Mouse (Mus musculus) kidney, postnatal 25 days (tissue): ENCODE measurements around the gene Rbfox2.

Experiments used
- DNase-seq, 2 experiments: peaks; one replicate each; pipeline ENCODE4 v3.0.0; 2021; ENCODE audit warnings: mixed read lengths in 2 of 2

The Rbfox2 gene

DNA sequence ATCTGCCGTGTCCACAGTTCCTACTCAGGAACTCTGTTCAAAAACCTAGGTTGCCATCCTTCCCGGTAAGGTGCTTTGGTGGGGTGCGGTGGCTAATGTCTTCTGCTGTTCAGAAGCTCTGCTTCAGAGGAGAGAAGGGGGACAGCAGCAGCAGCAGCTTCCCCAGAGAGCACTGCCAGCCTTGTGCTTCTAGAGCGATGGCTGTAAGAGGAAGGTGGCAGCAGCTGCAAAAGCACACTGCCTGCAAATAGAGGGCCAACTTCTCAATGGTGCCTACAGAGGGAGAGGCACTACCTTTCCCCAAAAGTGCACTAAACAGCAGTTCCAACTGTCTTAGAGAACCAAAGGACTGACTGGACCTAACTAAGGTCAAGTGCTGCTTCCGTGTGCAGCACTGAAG is 168.5 kb downstream of the Rbfox2 start:
- DNase-seq, result no peak

- DNase-seq, result no peak
Observed at GRCm38 (mm10) chr15:77134483-77134882, 172.3 kb downstream of the Rbfox2 start.

GRCm38 (mm10) chr15:77129154-77129553 is 177.7 kb downstream of the Rbfox2 start:
- DNase-seq, result no peak

DNA sequence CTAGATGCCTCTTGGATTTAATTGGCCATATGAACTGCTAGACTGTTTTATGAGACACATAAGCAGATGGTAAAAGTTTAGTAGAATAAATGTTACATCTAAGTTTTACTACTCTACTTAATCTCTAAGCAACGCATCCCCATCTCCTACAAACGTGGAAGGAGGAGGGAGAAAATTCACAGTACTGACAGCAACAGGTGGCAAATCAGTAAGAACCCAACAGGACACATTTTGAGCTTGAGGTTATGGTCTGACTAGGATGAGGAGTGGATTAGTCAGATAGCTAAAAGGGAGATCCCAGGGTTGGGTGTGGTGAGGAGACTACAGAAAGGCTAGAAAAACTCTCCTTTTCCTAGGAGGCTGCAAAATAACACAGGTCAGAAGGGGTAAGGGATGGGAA is 179.1 kb downstream of the Rbfox2 start:
- DNase-seq, result no peak

GRCm38 (mm10) chr15:77126674-77127073 is 180.1 kb downstream of the Rbfox2 start:
- DNase-seq, result no peak

GRCm38 (mm10) chr15:77124372-77125117 is 182.3 kb downstream of the Rbfox2 start:
- no peak for DNase-seq

GRCm38 (mm10) chr15:77122824-77123223 is 184.0 kb downstream of the Rbfox2 start:
- DNase-seq, result no peak

- DNase-seq, result no peak
Observed at GRCm38 (mm10) chr15:77122208-77122607, 184.6 kb downstream of the Rbfox2 start.

DNA sequence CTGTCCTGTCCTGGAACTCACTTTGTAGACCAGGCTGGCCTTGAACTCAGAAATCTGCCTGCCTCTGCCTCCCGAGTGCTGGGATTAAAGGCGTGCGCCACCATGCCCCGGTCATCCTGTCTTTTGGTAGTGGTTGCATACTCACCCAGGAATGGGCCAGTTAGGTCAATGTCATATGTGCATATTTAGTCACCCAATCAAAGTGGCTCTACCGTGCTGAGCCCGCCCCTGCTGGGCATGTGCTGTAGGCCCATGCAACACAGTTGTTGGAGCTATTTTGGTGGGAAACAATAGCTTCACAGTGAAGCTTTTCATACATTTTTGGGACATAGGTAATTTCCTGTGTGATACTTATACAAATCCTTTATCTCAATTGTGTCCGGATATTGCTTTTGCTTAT is 187.1 kb downstream of the Rbfox2 start:
- no peak for DNase-seq

GRCm38 (mm10) chr15:77117209-77117608 is 189.6 kb downstream of the Rbfox2 start:
- DNase-seq, result no peak

DNA sequence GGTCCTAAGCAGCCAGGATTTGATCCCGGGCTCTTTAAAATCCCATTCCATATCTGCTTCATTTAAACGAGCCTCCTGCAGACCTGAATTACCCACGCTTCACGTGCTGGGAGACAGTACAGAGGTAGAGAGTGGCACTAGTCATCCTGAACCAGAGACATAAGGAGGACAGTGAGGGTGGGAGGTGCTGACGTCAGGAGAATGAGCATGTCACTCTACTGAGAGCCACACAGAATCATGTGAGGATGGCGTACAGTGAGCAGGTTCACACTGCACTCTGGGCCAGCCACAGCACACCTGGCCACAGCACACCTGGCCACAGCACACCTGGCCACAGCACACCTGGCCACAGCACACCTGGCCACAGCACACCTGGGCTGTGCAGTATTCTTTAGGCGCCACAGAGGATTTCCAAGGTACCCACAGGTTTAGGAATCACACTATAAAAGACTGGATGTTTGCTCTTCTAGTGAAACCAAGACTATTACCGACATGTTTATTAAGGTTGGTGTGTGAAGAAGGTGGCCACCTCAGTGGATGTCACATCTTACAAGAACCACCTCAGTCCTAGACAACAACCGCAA is 190.6 kb downstream of the Rbfox2 start:
- DNase-seq, result no peak

DNA sequence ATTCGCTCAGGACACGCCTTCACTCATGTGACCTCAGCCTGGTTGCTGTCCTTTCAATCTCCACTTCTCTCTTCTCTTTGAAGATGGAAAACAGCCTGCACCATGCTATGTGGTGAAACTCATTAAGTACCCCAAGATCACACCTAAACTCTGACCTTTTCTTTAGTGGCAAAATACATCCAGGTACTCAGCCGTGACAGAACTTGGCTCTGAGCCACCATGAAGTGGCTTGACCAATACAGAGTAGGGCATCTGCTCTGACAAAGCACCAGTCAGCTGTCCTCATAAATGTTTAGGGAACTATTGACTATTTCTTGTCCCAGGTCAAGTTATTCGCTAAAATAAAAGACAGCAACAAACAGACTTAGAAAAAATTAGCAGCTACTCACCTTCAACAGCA is 191.3 kb downstream of the Rbfox2 start:
- peak; percentile 47 to 57 for DNase-seq

- DNase-seq, result no peak
Observed at GRCm38 (mm10) chr15:77113591-77113990, 193.2 kb downstream of the Rbfox2 start.

DNA sequence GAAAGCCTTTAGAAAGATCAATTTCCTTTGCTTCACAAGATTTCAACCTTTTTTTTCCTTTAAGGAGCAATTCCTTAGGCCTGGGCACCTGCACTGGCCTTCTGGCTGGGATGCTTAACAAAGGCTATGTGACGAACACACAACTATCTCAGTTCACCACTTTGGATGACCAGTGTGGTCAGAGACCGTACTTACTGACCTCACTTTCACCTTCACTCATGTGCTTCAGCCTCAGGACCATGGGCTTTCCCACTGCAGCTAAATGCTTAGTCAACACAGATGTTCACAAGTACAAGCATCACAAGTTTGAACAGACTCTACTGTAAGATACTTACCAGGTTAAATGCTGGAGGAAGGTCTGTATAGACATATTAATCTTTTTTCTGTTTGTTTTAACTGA is 194.4 kb downstream of the Rbfox2 start:
- no peak for DNase-seq

DNA sequence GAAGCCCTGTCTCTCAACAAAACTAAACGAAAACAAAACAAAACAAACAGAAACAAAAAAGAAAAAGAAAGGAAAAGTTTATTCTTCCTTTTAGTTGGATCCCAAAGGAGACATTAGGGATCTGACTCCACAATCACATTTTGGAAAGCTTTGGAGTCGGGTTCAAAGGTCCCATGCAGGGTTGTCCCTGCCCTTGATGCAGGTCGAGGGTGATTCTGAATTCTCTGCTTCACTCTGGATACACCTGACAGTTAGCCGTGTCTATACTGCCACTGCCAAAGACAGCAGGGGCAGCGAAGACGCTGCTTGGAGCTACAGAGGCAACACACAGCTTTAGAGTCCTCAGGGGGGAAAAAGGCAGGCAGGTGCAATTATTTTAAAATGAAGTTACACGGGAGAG is 194.9 kb downstream of the Rbfox2 start:
- DNase-seq, result no peak

DNA sequence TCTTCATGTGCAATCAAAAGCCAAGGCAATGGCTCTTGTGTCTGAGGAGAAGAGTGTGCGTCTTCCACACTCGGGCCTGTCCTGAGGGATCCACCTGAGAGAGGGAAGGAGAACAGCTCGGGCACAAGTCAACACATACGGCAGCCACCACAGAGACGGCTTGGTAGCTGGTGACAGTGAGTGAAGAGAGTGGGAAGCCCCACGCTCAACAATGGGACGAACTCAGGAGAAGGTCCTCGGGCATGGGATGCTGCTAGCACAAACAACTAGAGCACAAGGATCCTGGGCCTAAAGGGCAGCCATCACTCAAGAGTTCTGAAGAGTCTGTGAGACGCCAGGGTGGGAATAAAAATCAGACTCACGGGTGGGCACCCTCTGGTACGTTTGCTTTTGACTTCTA is 196.4 kb downstream of the Rbfox2 start:
- no peak for DNase-seq

DNA sequence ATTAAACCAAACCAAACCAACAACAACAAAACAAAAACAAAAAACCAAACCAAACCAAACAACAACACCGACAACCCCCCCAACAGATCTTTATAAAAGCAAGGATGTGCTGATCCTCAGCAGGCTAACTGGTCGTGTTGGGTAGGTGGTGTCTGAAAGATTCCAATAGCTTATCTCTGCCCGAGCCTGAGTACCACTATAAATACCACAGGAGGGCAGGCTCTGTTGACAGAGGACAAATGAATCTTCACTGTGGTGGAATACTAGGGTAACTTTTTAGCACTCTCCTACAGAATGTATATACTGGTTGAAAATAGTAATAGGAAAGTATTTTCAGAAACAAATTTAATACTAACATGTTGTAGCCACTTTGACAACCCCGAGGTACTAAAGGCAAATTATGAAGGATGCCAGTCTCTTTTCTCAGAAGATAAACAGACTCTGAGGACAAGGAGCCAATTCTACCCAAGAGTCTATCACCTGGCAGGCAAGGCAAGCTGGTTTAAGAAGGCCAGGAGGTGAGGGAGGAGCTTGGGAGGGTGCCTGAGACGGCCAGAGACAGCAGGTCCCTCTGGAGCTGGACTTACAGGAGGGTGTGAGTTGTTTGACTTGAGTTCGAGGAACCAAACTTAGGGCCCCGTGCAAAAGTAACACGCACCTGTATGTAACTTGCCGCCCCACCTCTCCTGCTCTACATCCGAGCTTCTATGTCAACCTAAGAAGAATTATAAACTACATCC is 199.5 kb downstream of the Rbfox2 start:
- DNase-seq, result no peak

DNA sequence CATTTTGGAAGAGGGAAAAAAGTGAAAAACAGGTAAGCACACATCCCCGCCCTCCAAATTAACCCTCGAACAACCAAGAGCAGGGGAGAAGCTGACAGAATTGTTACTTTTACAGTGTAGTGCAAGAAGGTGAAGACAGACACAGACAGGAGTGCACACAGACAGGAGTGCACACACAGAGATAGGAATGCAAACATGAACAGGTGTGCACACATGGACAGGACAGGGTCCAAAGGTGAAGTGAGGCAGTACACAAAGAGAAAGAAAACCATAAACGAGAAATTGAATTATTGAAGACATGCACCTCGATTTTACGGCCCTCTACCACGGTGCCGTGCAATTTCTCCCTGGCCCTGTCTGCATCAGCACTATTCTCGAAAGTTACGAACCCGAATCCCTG is 201.5 kb downstream of the Rbfox2 start:
- DNase-seq, result no peak

- DNase-seq, result no peak
Observed at GRCm38 (mm10) chr15:77104349-77105158, 202.2 kb downstream of the Rbfox2 start.

DNA sequence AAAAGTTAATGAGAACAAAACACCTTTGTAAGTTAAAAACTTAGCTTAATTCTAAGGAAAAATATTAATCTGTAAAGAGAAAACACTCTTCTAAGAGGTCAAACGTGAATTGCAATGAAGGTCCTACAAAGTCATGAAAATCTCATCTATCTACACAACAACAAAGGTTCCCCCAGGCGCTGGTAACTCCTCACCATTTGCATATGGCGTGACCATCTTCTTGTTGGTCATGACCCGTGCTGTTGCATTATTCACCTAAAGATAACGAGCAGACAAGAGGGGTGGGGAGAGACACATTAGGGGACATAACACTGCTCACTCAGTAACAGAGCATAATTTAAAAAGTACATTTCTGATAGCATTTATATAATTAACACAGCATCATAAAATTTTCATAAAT is 204.1 kb downstream of the Rbfox2 start:
- no peak for DNase-seq

- DNase-seq, result no peak
Observed at GRCm38 (mm10) chr15:77099756-77100155, 207.0 kb downstream of the Rbfox2 start.

GRCm38 (mm10) chr15:77097358-77097757 is 209.4 kb downstream of the Rbfox2 start:
- DNase-seq, result no peak

DNA sequence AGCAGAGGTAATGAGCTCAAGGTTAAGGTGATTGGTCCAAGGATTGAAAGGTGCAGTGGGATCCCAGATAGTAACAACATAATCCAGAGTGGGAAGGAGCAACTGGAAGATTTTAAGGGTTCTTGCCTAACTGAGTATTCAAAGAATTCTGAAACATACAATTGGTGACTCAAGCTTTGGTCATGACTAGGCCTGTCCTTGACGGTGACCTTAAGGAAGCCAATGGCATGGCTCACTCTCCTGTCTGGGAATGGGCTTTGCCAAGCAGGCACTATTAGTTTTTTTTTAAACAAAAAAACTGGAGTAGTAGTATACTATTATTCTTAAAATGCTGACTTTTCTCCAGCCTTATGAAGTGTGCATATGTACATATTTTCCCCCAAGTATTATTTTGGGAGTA is 211.6 kb downstream of the Rbfox2 start:
- DNase-seq, result no peak
